Mouse (Mus musculus): ENCODE measurements at regions not wholly inside any gene's neighbourhood (a gene's known extent, or its start where the extent isn't known, plus 50 kb on each side); places are given as distances from the start of the nearest gene placed in this dataset.

DNA sequence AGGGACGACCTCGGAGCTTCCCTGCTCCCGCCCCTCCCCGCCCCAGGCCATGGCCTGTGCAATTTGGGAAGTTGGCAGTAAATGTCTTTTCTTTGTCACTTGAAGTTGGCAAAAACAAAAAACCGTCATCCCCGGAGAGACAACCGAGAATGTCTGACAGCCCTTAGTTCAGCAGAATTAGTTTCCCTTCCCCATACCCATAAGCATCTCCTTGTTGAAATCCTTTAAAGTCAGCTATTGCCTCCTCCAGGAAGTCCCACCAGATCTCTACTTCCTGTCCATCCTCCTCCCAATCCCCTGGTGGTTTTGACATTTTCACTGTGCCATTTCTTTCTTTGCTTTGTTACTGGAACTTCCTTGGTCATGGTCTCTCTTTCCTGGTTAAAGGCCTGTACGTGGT is 54.8 kb downstream of the Foxb1 start:
- DNase-seq, result no peak

DNA sequence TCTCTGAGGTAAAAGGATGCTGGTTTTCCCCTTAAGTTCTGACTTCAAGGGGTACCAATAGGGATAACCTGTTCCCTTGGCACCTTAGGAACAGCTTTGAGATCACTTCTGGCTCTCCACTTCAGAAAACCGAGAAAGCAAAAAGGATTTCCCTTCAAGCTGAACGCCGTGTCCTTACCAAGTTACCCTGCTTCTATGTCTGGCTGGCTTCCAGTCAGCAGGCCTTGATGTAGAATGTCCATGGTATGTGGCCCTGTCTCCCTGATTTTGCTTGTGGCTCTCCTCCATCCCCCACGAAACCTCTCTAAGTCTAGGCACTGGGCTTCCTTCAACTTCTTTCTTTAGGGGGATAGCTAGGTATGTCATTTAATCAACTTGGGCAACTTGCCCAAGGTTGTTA is 55.7 kb downstream of the Foxb1 start:
- DNase-seq, result no peak

DNA sequence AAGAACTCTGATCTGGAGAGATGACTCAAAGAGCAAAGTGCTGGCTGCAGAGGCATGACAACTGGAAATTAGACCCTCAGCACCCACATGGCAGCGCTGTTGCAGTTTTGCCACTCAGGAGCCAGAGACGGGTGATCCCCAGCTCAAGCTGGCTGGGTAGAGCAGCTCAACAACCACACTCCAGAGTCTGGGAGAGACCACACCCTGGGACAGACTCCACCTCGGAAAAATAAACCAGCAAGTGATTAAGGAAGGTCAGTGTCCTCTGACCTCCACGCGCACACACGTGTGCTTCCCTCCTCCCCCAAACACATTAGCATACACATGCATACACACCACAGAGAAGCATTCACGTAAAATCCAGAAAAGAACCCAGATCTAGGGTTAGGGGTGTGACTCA is 57.0 kb downstream of the Foxb1 start:
- no peak for DNase-seq

DNA sequence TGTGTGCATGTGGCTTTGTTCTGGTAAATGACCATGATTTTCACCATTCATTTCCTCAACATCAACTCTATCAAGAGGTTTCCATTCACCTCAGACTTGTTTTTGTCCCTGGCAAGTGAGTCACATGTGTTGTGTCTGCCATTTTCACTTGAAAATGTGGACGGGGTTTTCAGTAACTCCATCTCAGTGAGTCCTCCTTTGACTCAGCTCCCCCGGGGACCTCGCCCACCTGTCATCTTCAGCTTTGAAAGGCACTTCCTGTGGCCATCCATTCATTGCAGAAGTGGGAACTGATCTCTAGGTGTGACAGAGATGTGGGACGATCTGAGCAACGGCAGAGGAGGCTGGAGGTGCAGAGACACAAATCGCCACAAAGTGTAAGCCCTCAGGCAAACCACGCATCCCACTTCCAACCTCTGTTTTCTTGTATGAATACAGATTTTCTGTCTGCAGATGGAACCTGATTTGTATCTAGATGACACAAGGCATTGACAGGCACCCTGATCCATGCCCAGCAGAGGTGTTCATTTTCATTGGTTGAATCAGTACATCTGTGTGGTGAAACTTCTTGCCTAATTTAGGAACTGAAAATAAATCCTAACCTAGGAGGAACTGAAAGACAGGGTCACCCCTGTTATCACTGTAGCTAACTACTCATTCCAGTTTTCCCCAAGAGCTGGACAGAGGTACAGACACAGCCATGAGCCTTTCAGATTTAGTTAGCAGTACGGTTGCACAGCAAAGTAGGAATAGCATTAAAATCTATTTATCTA is 58.4 kb downstream of the Foxb1 start:
- no peak for DNase-seq

DNA sequence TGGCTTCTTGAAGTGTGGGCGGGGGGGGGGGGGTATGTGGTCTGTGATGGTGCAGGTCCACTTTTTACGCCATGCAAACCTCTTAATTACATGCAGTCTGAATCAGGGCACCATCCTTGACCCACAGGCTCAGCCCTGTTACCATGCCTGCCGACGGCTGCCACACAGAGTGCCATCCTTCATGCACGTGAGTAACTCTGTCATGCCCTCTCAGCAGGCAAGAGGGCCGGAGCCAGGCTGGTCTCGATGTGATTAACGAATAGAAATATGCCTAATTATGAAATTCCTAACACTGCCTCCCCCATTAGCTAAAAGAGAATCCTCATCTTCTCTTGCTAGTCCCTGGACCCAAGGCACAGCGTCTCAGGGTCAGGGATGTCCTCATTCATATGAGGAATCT is 60.0 kb downstream of the Foxb1 start:
- no peak for DNase-seq

- no peak for DNase-seq
Observed at GRCm38 (mm10) chr9:69691756-69692155, 69.0 kb downstream of the Foxb1 start.

GRCm38 (mm10) chr9:69687349-69688123 is 73.2 kb downstream of the Foxb1 start:
- no peak for DNase-seq

- DNase-seq, result no peak
Observed at GRCm38 (mm10) chr9:69686766-69687165, 74.0 kb downstream of the Foxb1 start.

- DNase-seq, result no peak
Observed at GRCm38 (mm10) chr9:69685630-69686029, 75.1 kb downstream of the Foxb1 start.

DNA sequence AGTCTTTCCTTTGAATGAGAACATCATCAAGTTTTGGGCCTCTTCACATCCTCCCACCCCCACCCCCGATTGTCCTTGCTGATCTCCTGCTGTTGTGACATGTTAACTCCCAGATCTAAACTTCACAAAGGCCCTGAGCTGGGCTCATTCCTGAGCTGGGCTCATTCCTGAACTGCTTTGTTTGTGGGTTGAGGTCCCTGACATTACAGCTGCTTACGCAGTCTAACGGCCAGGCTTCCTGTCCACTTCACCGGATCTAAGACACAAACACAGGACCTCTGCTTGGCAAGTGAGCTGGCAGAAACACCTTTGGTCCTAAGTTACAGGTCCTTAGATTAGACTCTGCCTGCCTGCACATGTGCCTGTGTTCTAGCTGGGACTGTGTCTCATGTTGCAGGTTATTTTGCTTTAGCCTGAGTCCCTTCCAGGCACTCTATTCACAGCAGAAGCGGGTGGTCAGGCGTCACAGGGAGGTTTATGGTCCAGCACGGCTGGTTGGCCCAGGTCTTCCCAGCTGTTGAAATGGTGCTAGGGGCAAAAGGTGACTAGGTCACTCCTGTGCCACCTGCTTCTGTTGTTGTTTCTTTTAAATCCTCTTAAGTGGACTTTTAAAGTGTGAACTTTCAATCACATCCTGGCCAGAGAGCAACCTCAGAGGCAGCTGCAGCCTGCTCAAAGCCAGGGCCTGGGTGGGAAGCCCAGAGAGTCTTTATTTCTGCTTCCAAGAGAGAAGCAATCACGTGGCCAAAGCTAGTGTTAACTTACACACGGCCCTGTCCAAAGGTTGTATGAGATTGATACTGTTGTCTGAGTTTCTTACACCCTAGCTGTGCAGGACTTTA is 79.1 kb downstream of the Foxb1 start:
- no peak for DNase-seq

GRCm38 (mm10) chr9:69678634-69679033 is 82.1 kb downstream of the Foxb1 start:
- no peak for DNase-seq

GRCm38 (mm10) chr9:69673463-69674105 is 87.2 kb downstream of the Foxb1 start:
- DNase-seq, result no peak

GRCm38 (mm10) chr9:69672657-69673462 is 87.9 kb downstream of the Foxb1 start:
- no peak for DNase-seq

- no peak for DNase-seq
Observed at GRCm38 (mm10) chr9:69671199-69671598, 89.5 kb downstream of the Foxb1 start.

- no peak for DNase-seq
Observed at GRCm38 (mm10) chr9:69670551-69671044, 90.1 kb downstream of the Foxb1 start.

DNA sequence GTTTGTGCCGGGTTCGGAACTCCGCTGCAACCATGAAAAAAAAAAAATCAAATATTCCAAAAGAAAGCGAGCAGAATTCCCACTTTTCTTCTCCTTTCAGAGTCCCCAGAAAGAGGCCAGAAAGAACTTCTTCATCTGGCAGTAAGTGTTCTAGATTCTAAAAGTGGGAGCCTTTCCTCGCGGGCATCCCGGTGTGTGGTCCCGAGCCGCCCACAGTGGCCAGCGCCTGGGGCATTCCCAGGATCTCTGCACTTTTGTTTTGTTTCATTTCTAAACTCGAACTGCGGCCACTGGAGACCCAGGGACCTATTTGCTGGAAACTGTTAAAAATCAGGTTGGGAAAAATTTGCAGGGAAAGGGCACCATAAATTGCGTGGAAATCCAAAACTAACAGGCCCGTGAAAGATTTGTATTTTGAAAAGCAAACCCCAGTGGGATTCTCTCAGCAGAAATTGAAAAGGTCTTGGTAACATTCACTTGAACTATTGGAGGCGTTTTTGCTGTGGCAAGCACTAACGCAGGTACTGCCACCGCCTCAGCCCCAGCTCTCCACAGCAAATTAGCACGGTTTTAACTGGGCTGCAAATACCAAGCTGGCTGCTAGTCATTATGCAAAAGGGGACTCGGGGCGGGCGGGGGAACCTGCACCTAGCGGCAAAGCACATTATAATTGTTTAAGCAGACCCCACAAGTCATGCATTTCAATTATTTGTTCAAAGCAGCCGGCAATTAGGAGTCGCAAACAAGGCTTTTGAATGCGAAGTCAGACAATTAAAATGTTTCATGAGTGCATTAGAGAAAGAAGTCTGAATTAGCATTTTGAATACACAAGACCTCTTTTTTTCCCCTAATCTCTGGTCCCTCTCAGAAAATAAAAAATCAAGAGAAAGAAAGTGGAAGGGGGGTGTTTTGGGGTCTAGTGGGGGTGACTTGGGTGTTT is 90.9 kb downstream of the Foxb1 start:
- no peak for DNase-seq

GRCm38 (mm10) chr9:69668475-69669090 is 92.2 kb downstream of the Foxb1 start:
- DNase-seq, result peak; percentile 62

- no peak for DNase-seq
Observed at GRCm38 (mm10) chr9:69667064-69667533, 93.6 kb downstream of the Foxb1 start.

DNA sequence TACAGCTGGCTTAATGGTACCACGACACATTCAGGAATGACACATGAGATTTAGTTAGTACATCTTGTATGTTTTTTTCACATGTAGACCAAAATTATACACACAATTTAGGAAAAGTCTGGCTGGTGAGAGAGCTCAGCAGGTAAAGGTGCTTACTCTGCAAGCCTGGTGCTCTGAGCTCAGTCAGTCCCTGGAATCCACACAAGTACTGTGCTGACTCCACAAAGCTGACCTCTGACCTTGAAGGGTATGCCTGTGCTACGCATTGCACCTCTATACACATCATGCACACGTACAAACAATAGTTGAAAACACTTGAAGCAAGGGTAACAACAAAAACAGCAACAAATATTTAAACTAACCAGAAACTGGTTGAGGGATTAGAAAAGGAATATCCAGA is 96.5 kb downstream of the Foxb1 start:
- DNase-seq, result no peak

DNA sequence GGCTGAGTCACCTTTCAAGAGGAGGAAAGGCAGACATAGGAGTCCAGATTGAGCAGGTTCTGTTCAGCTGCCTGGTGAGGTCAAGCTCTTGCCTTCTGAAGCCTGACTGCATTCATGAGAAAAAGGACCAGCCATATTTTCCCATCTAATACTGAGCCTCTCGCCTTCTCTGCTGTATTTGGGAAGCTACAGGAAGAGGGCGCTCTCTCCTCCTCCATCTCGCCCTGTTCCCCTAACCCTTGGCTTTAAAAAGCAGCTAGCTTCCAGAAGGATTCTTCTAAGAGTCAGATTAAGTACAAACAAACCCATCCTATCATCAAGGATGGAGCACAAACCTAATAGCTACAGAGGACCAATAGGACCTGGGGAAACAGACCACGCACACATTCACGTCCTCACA is 98.3 kb downstream of the Foxb1 start:
- DNase-seq, result peak; percentile 36

All from thymus, postnatal 25 days (tissue).